Mouse (Mus musculus) liver, embryonic 15.5 days (tissue): ENCODE measurements around the gene Hdlbp. TPM values are rescaled to one million over a fixed set of nuclear protein-coding genes. Genes with fewer than 3 reads are reported as not detected.
"Not testable (repeated sequence)": the region's sequence is repeated elsewhere in the genome, so short reads cannot be mapped to it uniquely, and the experiment has no call there.

Experiments used
- ATAC-seq: fragments of 200-750 bp; cut with Nextera tagmentation; 2 replicates; pipeline ENCODE4 v1.8.0; 2017; ENCODE audit warnings: moderate number of reproducible peaks, mild to moderate bottlenecking, moderate library complexity; ENCODE audit not compliant: insufficient read depth
- H3K27ac ChIP-seq: fragments of 300-500 bp; sonication (generic); replicated peaks from 2 replicates; pipeline ENCODE4 v1.5.1; 2015; ENCODE audit warnings: mild to moderate bottlenecking, inconsistent platforms
- H3K27me3 ChIP-seq: fragments of 300-500 bp; sonication (generic); 2 replicates; pipeline ENCODE4 v1.6.1; 2015; ENCODE audit warnings: mild to moderate bottlenecking, inconsistent platforms
- H3K36me3 ChIP-seq: fragments of 300-500 bp; sonication (generic); replicated peaks from 2 replicates; pipeline ENCODE4 v1.6.1; 2015; ENCODE audit warnings: moderate library complexity, mild to moderate bottlenecking, inconsistent platforms
- H3K4me1 ChIP-seq: fragments of 300-500 bp; sonication (generic); replicated peaks from 2 replicates; pipeline ENCODE4 v1.6.1; 2015; ENCODE audit warnings: inconsistent platforms
- H3K4me2 ChIP-seq: fragments of 300-500 bp; sonication (generic); 2 replicates; pipeline ENCODE4 v1.6.1; 2015; ENCODE audit warnings: moderate library complexity, mild to moderate bottlenecking, inconsistent platforms
- H3K4me3 ChIP-seq: fragments of 300-500 bp; sonication (generic); replicated peaks from 2 replicates; pipeline ENCODE4 v1.5.1; 2015; ENCODE audit warnings: mild to moderate bottlenecking, inconsistent platforms
- H3K9ac ChIP-seq: fragments of 300-500 bp; sonication (generic); 2 replicates; pipeline ENCODE4 v1.6.1; 2015; ENCODE audit warnings: moderate library complexity, mild to moderate bottlenecking, inconsistent platforms
- H3K9me3 ChIP-seq: fragments of 300-500 bp; sonication (generic); replicated peaks from 2 replicates; pipeline ENCODE4 v1.6.1; 2016; ENCODE audit warnings: inconsistent platforms
- WGBS: fragments of 180-500 bp; shearing (Covaris S2); methylation state at CpG from one replicate; pipeline ENCODE4 v1.1.7; 2015; ENCODE audit warnings: mixed read lengths; ENCODE audit not compliant: insufficient replicate concordance; 5-methylcytosine and 5-hydroxymethylcytosine counted together
- polyA plus RNA-seq: library from polyadenylated mRNA; unstranded; fragments of >200 nt; fragmentation: Nextera tagmentation; extraction: Ambion mirVana; gene quantifications from 2 replicates; pipeline ENCODE4 v1.2.1, GENCODE M21; 2015

Hdlbp gene
- polyA plus RNA-seq, 1 experiment from 2014 or later, result 73.6 TPM

- Histone ChIP-seq H3K4me1 (peaks cover 42% of the 10 kb centered on the region), H3K27ac (peak overlapping the region; percentile 95), H3K4me3 (peak overlapping the region; percentile 88), H3K4me2 (peak overlapping the region; percentile 82), H3K36me3 (0 out of 2 replicates have a peak, but pooled peaks cover 2% of the 10 kb centered on the region), H3K27me3 (no peaks in the 10 kb centered on the region), H3K9ac (peak overlapping the region; percentile 87), H3K9me3 (no peaks in the 10 kb centered on the region)
- 3% methylated on average over 23 of the region's 23 CpGs for WGBS
- no peak for ATAC-seq
These were observed 965 bp upstream of the Hdlbp start for GRCm38 (mm10) chr1:93479476-93480083.

DNA sequence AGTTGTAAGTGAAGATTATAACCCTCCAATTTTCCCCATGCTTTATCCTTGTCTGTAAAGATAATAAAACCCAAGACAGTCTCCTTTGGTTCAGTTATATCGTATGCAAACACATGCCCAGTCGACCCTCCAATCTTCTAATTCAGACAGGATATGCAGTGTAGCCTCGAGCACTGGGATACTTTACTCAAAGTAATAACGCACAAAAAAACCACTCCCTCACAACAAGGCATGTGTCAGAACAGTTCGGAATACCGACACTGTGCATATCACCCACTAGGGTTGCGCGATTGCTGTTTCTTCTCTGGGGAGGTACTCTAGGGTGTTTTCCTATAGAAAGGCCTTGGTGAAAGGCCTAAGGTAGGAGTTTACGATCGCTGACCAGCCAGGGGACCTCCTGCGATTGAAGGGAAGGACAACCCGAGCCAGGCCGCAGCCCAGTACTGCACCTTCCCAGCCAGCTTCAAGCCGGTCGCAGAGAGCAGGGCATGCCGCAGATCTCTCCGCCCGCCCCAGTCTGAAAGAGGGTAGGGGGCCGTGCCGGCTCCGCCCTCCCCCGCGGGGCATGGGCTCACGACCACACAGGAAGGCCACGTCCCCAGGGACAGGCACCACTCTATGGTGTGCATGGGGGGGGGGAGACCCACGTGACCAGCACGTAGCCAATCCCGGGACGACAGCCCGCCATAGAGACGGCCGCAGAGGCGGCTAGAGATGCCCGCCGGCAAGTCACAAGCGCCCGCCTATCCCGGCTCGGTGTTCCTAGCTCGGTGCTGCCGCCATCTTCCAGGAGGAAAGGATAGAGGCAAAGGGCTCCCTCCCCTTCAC lies 643 bp downstream of the Hdlbp start:
- Histone ChIP-seq H3K4me1 (peaks cover 42% of the 10 kb centered on the region), H3K4me2 (peak overlapping the region; percentile 82), H3K9ac (peak overlapping the region; percentile 87), H3K9me3 (no peaks in the 10 kb centered on the region), H3K4me3 (peak overlapping the region; percentile 88), H3K27me3 (no peaks in the 10 kb centered on the region), H3K27ac (peak overlapping the region; percentile 95), H3K36me3 (0 out of 2 replicates have a peak, but pooled peaks cover 2% of the 10 kb centered on the region)
- ATAC-seq, result peak; percentile 88
- under 1% methylated on average over 41 of the region's 41 CpGs for WGBS

DNA sequence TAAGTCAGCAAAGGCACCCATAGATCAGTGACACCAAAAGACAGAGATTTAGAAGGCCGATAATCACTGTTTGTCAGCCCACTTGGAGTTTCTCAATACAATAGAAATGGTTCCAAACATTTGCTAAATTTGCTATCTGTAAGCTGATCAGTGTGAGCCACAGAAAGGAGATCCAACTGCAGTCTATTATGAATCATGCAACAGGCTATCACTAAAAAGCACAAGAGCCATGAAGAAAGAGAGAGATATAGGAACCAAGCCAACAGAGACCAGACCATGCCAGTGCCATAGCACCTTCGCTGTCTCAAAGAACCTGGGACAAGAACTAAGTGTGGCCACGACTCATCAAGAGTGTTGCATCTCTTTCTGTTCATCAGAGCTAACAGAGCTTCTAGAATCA lies 2.9 kb downstream of the Hdlbp start:
- ATAC-seq, result no peak
- H3K9ac ChIP-seq, result no peak overlapping the region
- H3K27ac ChIP-seq, result no peak overlapping the region
- no peak overlapping the region for H3K4me2 ChIP-seq
- H3K27me3 ChIP-seq, result no peaks in the 10 kb centered on the region
- no peaks in the 10 kb centered on the region for H3K36me3 ChIP-seq
- H3K4me3 ChIP-seq, result no peak overlapping the region
- H3K4me1 ChIP-seq, result peaks cover 27% of the 10 kb centered on the region
- H3K9me3 ChIP-seq, result no peaks in the 10 kb centered on the region
- WGBS, result 74% methylated on average over 3 of the region's 3 CpGs

- Histone ChIP-seq H3K4me3 (no peak overlapping the region), H3K9ac (no peak overlapping the region), H3K36me3 (no peaks in the 10 kb centered on the region), H3K27ac (no peak overlapping the region), H3K4me1 (peaks cover 3% of the 10 kb centered on the region; the same call in 1 of the 2 replicates), H3K27me3 (no peaks in the 10 kb centered on the region), H3K4me2 (no peak overlapping the region), H3K9me3 (no peaks in the 10 kb centered on the region)
- 69% methylated on average over 4 of the region's 4 CpGs for whole genome bisulfite sequencing
- ATAC-seq, result no peak
These were observed 10.0 kb downstream of the Hdlbp start for GRCm38 (mm10) chr1:93468626-93469025.

GRCm38 (mm10) chr1:93465746-93466145 lies 12.9 kb downstream of the Hdlbp start:
- ATAC-seq, result no peak
- Histone ChIP-seq H3K4me2 (no peak overlapping the region), H3K4me1 (0 out of 2 replicates have a peak, but pooled peaks cover 6% of the 10 kb centered on the region), H3K4me3 (no peak overlapping the region), H3K9ac (no peak overlapping the region), H3K27me3 (no peaks in the 10 kb centered on the region), H3K9me3 (no peaks in the 10 kb centered on the region), H3K27ac (no peak overlapping the region), H3K36me3 (no peaks in the 10 kb centered on the region)

- H3K27ac ChIP-seq, result no peak overlapping the region
- no peak overlapping the region for H3K4me3 ChIP-seq
- ATAC-seq, result no peak
- no peaks in the 10 kb centered on the region for H3K27me3 ChIP-seq
- no peaks in the 10 kb centered on the region for H3K9me3 ChIP-seq
- H3K4me1 ChIP-seq, result 0 out of 2 replicates have a peak, but pooled peaks cover 6% of the 10 kb centered on the region
- H3K4me2 ChIP-seq, result no peak overlapping the region
- no peak overlapping the region for H3K9ac ChIP-seq
- no peaks in the 10 kb centered on the region for H3K36me3 ChIP-seq
These were observed 13.5 kb downstream of the Hdlbp start for GRCm38 (mm10) chr1:93465066-93465465.

DNA sequence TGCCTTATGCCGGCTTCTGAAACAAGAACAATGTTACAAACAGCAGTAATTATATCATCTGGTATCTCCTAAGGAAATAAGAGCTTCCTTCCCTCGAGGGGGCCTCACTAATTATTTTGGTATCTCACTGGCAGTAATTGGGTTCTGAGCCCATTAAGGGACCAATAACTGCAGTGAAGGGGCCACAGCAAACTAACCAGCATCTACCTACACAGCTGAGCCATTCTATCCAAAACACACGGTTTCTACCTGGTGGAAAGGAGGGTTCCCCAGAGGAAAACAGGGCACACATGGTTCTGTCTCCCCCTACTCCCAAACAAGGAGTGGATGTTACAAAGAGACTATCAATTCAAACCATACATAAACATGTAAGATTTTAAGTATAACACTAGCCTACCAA lies 19.5 kb downstream of the Hdlbp start:
- H3K27ac ChIP-seq, result no peak overlapping the region
- H3K27me3 ChIP-seq, result no peaks in the 10 kb centered on the region
- H3K4me3 ChIP-seq, result no peak overlapping the region
- H3K9ac ChIP-seq, result no peak overlapping the region
- H3K4me1 ChIP-seq, result peaks cover 7% of the 10 kb centered on the region; the same call in 1 of the 2 replicates
- ATAC-seq, result no peak
- WGBS, result 44% methylated on average over 3 of the region's 3 CpGs
- H3K9me3 ChIP-seq, result no peaks in the 10 kb centered on the region
- H3K4me2 ChIP-seq, result no peak overlapping the region
- H3K36me3 ChIP-seq, result no peaks in the 10 kb centered on the region

DNA sequence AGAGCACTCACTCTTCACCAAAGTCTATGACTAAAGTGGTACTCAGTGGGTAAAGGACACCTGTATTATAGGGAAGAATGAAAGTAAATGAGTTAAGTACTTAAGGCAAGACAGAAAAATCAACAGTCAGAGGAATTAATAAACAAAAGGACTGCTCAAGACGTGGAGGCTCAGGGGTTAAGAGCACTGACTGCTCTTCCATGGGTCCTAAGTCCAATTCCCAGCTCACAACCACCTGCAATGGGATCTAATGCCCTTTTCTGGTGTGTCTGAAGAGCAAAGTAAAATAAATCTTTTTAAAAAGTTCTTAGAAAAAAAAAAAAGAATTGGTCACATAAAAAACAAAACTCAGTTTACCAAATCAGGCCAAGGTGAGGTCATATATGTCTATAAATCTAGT lies 20.3 kb downstream of the Hdlbp start:
- H3K4me3 ChIP-seq, result no peak overlapping the region
- peaks cover 3% of the 10 kb centered on the region; the same call in 1 of the 2 replicates for H3K4me1 ChIP-seq
- H3K27ac ChIP-seq, result no peak overlapping the region
- H3K9me3 ChIP-seq, result no peaks in the 10 kb centered on the region
- H3K4me2 ChIP-seq, result no peak overlapping the region
- 45% methylated on average over 1 of the region's 1 CpGs for WGBS
- no peaks in the 10 kb centered on the region for H3K36me3 ChIP-seq
- H3K9ac ChIP-seq, result no peak overlapping the region
- H3K27me3 ChIP-seq, result no peaks in the 10 kb centered on the region
- ATAC-seq, result no peak

DNA sequence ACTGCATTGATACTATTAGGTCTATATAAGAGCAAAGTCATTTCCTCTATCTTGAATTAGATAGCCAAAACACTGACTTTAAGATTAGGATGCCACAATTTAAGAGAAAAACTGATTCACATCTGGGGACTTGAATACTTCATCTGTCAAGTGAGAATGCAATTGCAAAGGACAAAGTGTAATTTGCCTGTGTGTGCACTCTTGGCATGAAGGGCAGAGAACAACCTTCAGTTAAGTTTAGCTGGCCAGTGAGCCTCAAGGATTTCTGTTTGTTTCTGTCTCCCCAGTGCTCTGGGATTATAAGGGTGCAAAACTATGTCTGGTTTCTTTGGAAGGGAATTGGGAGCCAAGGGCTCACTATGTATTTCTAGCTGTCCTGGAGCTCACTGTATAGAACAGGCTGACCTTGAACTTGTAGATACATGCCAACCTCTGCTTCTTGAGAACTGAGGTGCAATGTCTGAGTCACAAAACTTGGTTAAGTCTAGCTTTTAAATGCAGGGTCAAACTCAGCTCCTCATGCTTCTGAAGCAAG lies 24.8 kb downstream of the Hdlbp start:
- Histone ChIP-seq H3K36me3 (no peaks in the 10 kb centered on the region), H3K9ac (no peak overlapping the region), H3K4me3 (no peak overlapping the region), H3K27me3 (no peaks in the 10 kb centered on the region), H3K9me3 (no peaks in the 10 kb centered on the region), H3K27ac (no peak overlapping the region), H3K4me1 (no peaks in the 10 kb centered on the region), H3K4me2 (no peak overlapping the region)
- ATAC-seq, result no peak

DNA sequence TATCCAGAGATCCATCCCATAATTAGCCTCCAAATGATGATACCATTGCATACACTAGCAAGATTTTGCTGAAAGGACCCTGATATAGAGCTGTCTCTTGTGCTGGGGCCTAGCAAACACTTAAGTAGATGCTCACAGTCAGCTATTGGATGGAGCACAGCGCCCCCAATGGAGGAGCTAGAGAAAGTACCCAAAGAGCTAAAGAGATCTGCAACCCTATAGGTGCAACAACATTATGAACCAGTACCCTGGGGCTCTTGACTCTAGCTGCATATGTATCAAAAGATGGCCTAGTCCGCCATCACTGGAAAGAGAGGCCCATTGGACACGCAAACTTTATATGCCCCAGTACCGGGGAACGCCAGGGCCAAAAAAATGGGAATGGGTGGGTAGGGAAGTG lies 28.5 kb downstream of the Hdlbp start:
- H3K27me3 ChIP-seq, H3K4me3 ChIP-seq, H3K4me2 ChIP-seq, H3K36me3 ChIP-seq, H3K9ac ChIP-seq, H3K27ac ChIP-seq, ATAC-seq, H3K9me3 ChIP-seq: not testable (repeated sequence)
- WGBS, result 74% methylated on average over 5 of the region's 5 CpGs
- peaks cover 22% of the 10 kb centered on the region for H3K4me1 ChIP-seq

DNA sequence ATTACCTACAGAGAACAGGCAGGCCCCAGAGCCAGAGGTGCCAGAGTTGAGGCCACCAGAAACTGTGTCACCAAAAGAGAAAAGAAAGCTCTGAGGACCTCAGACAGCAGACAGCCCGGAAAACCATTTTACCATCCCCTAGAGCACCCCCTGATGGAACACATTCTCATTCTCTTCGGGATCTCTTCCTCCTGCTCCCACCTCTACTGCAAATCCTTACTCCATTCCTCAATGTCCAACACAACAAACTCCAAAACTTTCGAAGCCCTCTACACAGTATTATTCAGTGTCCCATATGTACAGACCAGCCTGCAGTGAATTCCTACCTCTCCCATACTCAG lies 32.8 kb downstream of the Hdlbp start:
- Histone ChIP-seq H3K27me3 (no peaks in the 10 kb centered on the region), H3K27ac (peak overlapping the region; percentile 90), H3K4me3 (peak overlapping the region; percentile 90), H3K9ac (peak overlapping the region; percentile 84), H3K4me1 (peaks cover 49% of the 10 kb centered on the region), H3K4me2 (peak overlapping the region; percentile 91), H3K9me3 (no peaks in the 10 kb centered on the region), H3K36me3 (peaks cover 14% of the 10 kb centered on the region)
- peak; percentile 13 for ATAC-seq
- 15% methylated on average over 3 of the region's 3 CpGs for WGBS
